Mouse (Mus musculus) T-helper 17 cell (primary cell): ENCODE results near the gene Otor.

ENCODE experiments used
- in situ Hi-C, 2 experiments: fragments of 300-600 bp; cut with MboI, MseI; formaldehyde crosslinking; loops; 1 replicate in 1 of 2; 2 replicates in 1 of 2; pipeline ENCODE4 v1.15.1; 2025; ENCODE audit warnings: high pct_unique_total_duplicates in 2 of 2

Gene Otor

DNA sequence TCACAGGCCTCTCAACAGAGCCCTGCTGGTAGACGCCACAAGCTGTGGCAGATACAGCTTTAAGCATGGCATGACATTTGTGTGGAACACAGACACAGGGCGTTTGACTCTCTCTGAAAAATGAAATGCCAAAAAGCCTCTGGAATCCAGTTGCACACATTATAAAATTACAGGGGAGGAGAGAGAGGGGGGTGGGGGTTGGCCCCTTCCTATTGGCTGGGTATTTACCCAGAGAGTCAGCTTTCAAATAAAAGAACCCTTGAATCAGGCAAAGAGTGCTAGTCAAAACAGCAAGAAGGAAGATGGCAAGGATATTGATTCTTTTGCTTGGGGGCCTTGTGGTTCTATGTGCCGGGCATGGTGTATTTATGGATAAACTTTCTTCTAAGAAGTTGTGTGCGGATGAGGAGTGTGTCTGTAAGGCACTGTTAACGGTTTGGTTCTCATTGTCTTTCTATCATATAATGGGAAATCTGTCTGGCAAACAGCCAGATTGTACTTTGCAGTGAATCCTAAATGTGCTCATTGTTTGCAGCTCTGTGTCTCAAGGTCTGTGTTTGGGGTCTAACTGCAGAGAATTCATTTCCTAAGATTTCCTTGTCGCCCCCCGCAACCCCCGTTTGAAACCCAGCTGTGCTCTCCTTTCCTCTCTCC, at the start of gene Otor:
Otor (plus strand) TSS at position 276 of the 654 bp plus-strand sequence.
- in situ Hi-C loops, result no loop called here

DNA sequence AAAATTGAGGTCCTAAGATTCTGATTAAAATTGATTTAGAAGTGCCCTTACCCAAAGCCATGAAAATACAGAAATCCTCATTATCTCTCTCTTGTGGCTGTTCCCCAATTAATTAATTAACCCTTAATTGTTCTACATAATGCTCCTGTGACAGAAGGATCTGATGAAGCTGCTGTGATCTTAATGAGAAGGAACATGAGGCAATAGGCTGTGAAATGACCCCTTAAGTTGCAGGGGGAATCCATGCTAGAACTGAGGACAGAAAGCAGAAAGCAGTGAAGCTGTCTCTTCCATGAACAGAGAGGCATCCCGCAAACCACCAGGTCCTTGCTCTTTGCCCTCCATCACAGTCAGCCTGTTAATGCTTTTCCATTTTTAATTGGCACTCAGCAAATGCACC, 47.0 kb upstream of the Otor start:
- in situ Hi-C loops, result loop anchor here in 1 of 2 experiments (10.0 kb wide), 1 partner anchor 596 kb away; no protein-coding TSS in a partner anchor

DNA sequence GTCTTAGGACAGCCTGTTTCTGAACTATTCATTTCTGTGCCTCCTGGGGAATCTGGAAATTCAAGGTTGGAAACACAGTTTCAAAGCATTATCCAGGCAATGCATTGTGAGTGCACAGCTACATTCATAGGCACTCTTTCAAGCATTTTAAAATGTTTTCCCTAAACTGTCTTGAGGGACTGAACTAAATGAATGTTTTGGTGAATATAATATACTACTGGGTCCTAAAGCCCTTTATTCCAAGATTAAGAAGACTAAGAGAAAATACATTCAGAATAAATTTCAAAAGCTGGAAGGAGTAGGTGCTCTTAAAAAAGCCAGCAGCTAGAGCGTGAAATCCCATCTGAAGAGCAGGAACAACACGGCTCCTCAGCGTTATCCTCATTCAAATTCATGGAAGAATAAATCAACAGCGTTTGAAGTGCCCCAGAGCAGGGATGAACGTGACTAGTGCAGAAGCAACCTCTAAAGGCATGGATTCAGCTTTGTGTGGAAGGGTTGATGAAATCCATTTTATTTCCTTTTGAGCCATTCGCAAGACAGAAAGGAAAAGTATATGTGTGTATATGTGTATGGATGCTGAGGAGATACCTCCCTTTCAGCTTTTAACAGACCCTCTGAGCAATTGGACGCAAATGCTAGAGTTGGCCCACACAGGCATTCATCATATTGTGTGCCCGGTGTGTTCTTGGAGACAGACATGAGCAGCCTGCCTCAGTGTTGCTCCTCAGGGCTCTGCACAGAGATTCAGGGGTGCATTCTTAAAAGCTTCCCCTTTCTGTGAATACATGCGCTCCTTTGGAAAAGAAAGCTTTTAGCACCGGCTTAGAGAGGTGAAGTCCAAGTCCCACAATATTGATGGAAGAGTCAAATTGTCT, 45.7 kb upstream of the Otor start:
- in situ Hi-C loops, result loop anchor here in 1 of 2 experiments (10.0 kb wide), 1 partner anchor 598 kb away; no protein-coding TSS in a partner anchor

DNA sequence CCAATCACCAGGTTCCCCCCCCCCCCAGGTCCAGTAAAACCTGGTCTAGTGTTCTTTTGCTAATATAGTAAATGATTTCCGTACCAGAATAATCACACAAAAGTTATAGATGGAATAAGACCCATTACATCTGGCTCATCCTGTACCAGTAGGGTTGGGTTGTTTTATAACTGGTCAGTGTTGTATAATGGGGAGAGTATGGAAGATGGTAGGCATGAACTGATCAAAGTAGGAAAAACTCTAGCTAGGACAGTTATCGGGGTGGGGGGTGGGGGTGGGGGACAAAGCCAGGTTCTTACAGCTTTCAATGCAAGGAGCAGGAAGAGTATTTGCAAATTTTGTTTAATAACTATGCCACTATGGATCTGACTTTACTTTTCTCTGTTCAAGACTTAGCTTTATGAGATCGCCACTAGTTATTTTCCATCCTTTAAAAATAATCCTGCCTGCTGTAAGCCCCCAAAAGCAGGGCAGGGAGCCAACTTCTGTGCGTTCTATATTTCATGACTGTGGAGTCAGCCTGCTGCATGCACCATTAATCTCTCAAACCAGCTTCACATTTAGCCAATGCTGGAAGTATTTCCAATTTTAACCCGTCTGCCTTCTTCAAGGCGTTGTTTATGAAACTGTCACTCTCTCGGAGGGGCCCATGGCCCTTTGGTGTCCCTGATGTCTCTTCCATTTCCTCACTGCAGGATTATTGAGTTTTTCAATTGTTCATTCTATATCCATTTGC, 43.8 kb upstream of the Otor start:
- in situ Hi-C loops, result loop anchor here in 1 of 2 experiments (10.0 kb wide), 1 partner anchor 600 kb away; no protein-coding TSS in a partner anchor

- in situ Hi-C loops, result loop anchor here in 1 of 2 experiments (10.0 kb wide), 1 partner anchor 600 kb away; no protein-coding TSS in a partner anchor
Measured at GRCm38 (mm10) chr2:143035086-143035593, 43.1 kb upstream of the Otor start.

DNA sequence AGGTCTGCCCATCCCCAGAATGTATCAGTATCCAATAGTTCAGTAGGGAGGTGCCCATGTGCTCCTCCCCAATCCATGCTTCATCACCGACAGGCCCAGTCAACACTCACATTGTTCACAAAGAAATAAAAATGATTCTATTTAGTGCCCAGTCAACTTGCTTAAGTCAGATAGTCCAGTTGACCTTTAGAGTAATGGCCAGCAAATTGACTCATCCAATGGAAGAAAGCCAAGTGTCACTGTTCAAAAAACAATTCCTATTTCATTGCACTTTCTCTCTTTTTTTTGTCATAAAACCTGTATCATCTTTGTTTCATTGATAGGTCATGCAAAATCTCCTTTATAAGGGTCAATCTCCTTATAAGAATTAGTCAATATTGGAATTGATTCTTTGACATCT, 36.7 kb upstream of the Otor start:
- in situ Hi-C loops, result no loop called here

DNA sequence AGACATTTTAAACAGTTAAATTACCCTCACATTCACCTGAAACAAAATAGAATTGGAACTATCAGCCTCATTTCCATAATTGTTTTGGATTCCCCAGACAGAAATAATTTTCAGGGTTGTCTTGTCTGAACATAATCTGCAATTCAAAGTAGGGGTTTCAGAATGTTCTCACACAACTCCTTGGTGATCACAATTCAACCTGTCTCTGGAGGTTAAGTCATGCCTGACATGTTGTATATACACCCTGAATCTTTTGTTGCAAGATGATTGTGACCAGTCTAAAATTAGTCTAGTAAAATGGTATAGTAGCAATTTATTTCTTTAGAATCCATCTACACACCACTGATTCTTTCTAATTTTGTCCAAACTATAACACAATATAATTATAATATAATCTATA, 23.0 kb upstream of the Otor start:
- in situ Hi-C loops, result no loop called here

GRCm38 (mm10) chr2:143056736-143057135, 21.5 kb upstream of the Otor start:
- in situ Hi-C loops, result no loop called here

DNA sequence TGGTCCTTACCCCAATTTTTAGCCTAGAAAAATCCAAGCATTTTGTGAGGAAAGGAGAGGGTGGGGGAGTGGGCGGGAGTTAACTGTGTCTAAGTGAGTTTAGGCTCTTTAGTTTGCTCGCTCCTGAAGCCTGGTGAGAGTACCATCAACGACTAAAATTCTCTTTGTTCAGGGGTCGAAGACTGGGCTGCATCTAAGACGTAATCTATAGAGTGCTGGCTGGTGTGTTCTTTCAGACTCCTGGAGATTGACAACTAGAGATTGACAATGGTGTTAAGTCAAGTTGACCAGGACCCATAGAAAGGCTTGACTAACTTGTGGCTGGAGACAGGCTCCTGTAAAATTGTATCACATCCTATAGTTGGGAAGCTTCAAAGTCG, 15.9 kb upstream of the Otor start:
- in situ Hi-C loops, result loop anchor here in 1 of 2 experiments (10.0 kb wide), 2 partner anchors 1212 to 1532 kb away; partner anchors contain the start of genes Dtd1, Mgme1, Smim26 and Snx5

DNA sequence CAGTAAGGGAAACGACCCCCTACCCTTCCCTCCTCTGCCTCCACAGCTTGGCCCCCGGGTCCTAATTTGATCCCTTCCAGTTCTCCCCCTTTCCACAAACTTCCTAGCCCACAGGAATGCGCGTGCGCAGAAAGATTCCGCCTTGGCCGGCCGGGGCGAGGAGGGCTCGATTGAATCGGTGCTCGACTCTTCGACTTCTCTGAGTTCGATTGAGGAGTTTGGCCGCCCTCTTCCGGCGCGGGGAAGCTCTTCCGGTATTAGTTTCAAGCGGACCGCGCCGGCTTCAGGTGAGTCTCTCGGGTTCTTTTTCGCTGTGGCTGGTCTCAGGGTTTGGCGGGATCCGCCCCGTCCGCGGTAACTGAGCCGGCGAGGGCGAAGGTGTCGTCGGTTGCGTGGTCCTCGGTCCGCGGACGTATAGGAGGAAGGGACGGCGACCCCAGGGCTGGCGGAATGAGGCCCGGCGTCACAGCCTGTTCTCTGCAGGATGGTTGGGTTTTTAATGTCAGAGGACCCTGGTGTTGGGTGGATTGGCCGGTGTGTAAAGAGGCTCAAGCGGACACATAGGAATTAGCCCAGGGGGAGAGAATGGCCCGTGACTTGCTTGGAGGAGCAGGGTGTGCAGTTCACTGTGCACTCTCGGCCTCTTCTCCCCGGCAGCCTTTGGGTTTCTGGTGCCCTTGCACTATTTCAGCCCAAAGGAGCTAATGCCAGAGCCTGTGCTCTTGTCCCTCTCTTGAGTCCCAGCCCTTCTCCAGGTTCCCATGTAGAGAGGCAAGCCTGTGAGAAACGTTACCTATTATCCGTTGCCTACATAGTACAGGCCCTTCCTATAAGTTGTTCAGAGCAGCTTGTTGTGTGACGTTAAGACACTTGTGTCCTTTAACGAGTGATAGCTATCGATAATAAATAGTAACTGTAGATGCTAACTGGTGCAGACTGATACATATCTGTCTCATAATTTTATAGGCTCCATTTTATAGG, 15.2 kb upstream of the Otor start, which contains the start of gene Snrpb2:
Snrpb2 (plus strand) TSS at position 228 of the 981 bp plus-strand sequence.
- in situ Hi-C loops, result loop anchor here in 1 of 2 experiments (10.0 kb wide), 2 partner anchors 1212 to 1532 kb away; partner anchors contain the start of genes Dtd1, Mgme1, Smim26 and Snx5

- in situ Hi-C loops, result loop anchor here in 1 of 2 experiments (10.0 kb wide), 2 partner anchors 1209 to 1529 kb away; partner anchors contain the start of genes Dtd1, Mgme1, Smim26 and Snx5
Measured at GRCm38 (mm10) chr2:143065914-143066313, 12.4 kb upstream of the Otor start.

GRCm38 (mm10) chr2:143081693-143082092, 3.4 kb downstream of the Otor start:
- in situ Hi-C loops, result loop anchor here in 1 of 2 experiments (10.0 kb wide), 1 partner anchor 1753 kb away; no protein-coding TSS in a partner anchor

DNA sequence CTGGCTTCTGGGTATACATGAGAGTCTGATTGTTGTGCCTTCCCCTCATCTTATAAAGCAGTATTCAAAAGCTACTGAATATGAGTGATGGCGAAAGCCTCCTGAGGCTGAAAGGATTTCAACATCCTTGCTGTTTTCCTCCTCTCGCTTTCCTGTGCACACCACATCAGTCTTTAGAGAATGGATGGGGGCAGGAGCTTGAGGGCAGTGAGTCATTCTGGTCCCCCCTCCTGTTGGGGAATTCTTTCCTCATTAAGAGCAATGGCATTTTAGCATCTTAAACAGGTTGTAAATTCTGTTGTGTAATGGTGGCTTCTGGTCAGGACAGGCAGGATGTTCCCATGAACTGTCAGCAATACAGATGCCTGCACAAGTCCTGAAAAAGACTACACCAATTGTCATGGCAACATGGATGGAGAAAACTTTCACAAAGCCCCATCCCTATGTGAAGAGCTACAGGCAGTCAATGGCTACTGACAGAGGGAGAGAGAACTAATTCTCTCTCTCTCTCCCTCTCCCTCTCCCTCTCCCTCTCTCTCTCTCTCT, 6.7 kb downstream of the Otor start:
- in situ Hi-C loops, result loop anchor here in 1 of 2 experiments (10.0 kb wide), 1 partner anchor 1750 kb away; no protein-coding TSS in a partner anchor

GRCm38 (mm10) chr2:143089866-143090265, 11.6 kb downstream of the Otor start:
- in situ Hi-C loops, result loop anchor here in 1 of 2 experiments (10.0 kb wide), 1 partner anchor 1745 kb away; no protein-coding TSS in a partner anchor

- in situ Hi-C loops, result no loop called here
Measured at GRCm38 (mm10) chr2:143093726-143094125, 15.5 kb downstream of the Otor start.

DNA sequence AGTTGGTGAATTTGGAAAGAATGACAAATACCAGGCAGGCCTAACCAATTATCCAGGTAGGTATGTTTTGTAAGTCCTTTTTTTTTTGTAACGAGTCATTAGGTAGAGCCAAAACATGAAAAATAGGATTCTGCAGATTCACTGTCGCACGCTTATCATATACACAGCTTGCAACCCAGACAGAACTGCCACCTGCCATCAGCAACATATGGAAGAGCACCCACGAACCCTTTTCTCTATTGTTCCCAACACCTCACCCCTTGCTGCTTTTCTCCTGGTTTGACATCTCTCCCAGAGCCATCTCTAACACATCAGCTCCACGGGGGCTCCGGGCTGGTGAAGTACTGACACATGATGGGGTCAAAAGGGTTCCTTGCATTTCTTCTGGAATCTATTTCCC, 16.5 kb downstream of the Otor start:
- in situ Hi-C loops, result no loop called here

DNA sequence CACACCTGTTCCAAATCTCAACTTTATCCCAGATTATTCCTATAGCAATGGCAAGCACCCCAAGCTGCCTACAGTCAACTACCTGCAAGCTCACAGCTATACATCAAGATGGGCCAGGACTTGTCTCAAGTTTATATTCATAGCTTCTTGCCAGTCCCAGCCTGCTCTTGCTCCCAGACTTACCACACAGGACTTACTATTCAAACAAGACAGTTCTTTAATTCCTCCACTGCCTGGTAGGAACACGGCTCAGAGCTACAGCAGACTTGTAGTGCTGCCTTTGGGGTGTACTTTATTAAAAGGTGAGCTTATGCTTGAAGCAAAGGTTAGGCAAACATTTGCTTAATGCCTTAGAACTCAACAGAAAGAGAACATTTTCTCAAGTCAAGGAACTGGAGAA, 18.9 kb downstream of the Otor start:
- in situ Hi-C loops, result no loop called here

- in situ Hi-C loops, result loop anchor here in 1 of 2 experiments (10.0 kb wide), 2 partner anchors 529 to 661 kb away; no protein-coding TSS in a partner anchor
Measured at GRCm38 (mm10) chr2:143113859-143114258, 35.6 kb downstream of the Otor start.

DNA sequence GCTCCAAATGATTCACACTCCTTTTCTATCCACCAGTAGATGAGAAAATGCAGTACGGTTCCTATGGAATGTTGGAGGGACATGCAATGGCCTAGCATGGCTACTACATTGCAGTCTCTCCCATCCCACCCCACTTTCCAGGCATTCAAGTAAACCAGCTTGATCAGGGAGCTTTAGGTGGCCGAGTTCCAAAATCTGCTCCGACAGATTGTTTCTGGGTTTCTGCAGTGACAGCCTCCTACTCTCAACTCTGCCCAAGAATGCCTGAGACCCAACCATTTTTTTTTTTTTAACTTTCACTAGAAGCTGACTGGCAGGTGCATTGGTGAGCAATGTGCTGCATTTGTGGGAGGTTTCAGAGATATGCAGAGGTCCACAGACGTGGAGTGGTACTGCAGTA, 36.4 kb downstream of the Otor start:
- in situ Hi-C loops, result loop anchor here in 1 of 2 experiments (10.0 kb wide), 2 partner anchors 530 to 660 kb away; no protein-coding TSS in a partner anchor
